Comparison of ENCODE assay signal across 9 mouse cellular contexts in genomic region chr19:45007021-45007420, GRCm38 (mm10). TPM values are rescaled to one million over a fixed set of nuclear protein-coding genes. Genes with fewer than 3 reads are reported as not detected.
A peak's percentile ranks its signal among the peaks of the same experiment; 100 is the strongest.
DNase-seq lines count a peak whose midpoint lies in the region; ATAC-seq and TF ChIP-seq lines count a peak whose summit lies in the region.
"Had no signal": no experiment of that assay in that cellular context is flagged by ENCODE, and none has a peak within 500 bp of the region (broad histone marks: within the 10 kb centered on the region; RNA-seq: fewer than 3 reads in every experiment).

No protein-coding gene starts in this region.

- H3K4me2 ChIP-seq in heart, embryonic 14.5 days (ENCODE audit: low read length), result peak overlapping the region; percentile 72
- H3K4me2 ChIP-seq in forebrain, embryonic 16.5 days (ENCODE audit: low read length), result peak overlapping the region; percentile 81

- no peak for TF ChIP-seq CTCF in MEL (IDR thresholded peaks at IDR 0.05 in 2 of 3, conservative IDR thresholded peaks at IDR 0.05 in 1 of 3; ENCODE audit: control insufficient read depth in 1 of 3, insufficient read depth in 1 of 3, low read depth in 2 of 3, low read length in 3 of 3, poor library complexity in 1 of 3, severe bottlenecking in 1 of 3)

- ATAC-seq in heart, embryonic 14.5 days (ENCODE audit: insufficient number of reproducible peaks, insufficient read depth, low FRiP score, low read depth), result no peak
- ATAC-seq in forebrain, embryonic 16.5 days, result no peak
- ATAC-seq in granulocyte monocyte progenitor cell, adult 5-6 weeks (replicated peaks; ENCODE audit: poor library complexity, severe bottlenecking), result no peak

- no peaks in the 10 kb centered on the region for H3K9me3 ChIP-seq in heart, embryonic 14.5 days (ENCODE audit: control insufficient read depth, low read length)
- no peaks in the 10 kb centered on the region for H3K9me3 ChIP-seq in MEL (replicated peaks; ENCODE audit: insufficient read depth, low read length)
- no peaks in the 10 kb centered on the region for H3K9me3 ChIP-seq in forebrain, embryonic 16.5 days (ENCODE audit: control insufficient read depth, low read length)
- H3K9me3 ChIP-seq in midbrain, embryonic 10.5 days (replicated peaks), result no peaks in the 10 kb centered on the region

- TF ChIP-seq RAD21 in MEL (IDR thresholded peaks at IDR 0.05; ENCODE audit: low read depth, low read length), result no peak

- no peak for TF ChIP-seq POLR2A in MEL (IDR thresholded peaks at IDR 0.05; ENCODE audit: control insufficient read depth in 1 of 2, insufficient read depth in 1 of 2, low read depth in 1 of 2, low read length in 2 of 2, poor library complexity in 1 of 2)

- 37% methylated on average over 17 of the region's 17 CpGs for WGBS in heart, embryonic 14.5 days
- WGBS in forebrain, embryonic 16.5 days, result 40% methylated on average over 17 of the region's 17 CpGs
- WGBS in midbrain, embryonic 10.5 days, result 50% methylated on average over 17 of the region's 17 CpGs

- peaks cover 61% of the 10 kb centered on the region for H3K36me3 ChIP-seq in heart, embryonic 14.5 days (ENCODE audit: control insufficient read depth, insufficient read depth, low read length)
- peaks cover 5 to 22% of the 10 kb centered on the region in 2 experiments for H3K36me3 ChIP-seq in MEL (ENCODE audit: control insufficient read depth in 1 of 2, insufficient read depth in 2 of 2, low read length in 2 of 2)
- H3K36me3 ChIP-seq in forebrain, embryonic 16.5 days (ENCODE audit: control insufficient read depth, insufficient read depth), result peaks cover 12% of the 10 kb centered on the region
- H3K36me3 ChIP-seq in midbrain, embryonic 10.5 days, result peaks cover 74% of the 10 kb centered on the region

- H3K79me2 ChIP-seq in MEL (ENCODE audit: control insufficient read depth, insufficient read depth, low read length, poor library complexity), result peaks cover 36% of the 10 kb centered on the region

- H3K27ac ChIP-seq in heart, embryonic 14.5 days (replicated peaks in 1 of 2; ENCODE audit: control insufficient read depth in 1 of 2, insufficient read depth in 1 of 2, low read depth in 2 of 2, low read length in 2 of 2), result peak overlapping the region; percentile 73 to 76; a peak in 3 of 4 replicates
- H3K27ac ChIP-seq in MEL (ENCODE audit: control insufficient read depth, low read depth, low read length), result peak overlapping the region; percentile 64
- H3K27ac ChIP-seq in forebrain, embryonic 16.5 days (ENCODE audit: low read length), result no peak overlapping the region; the same call in 1 of the 2 replicates
- H3K27ac ChIP-seq in midbrain, embryonic 10.5 days (replicated peaks), result peak overlapping the region; percentile 86

- TF ChIP-seq EP300 in MEL (IDR thresholded peaks at IDR 0.05; ENCODE audit: low read depth in 1 of 2, low read length in 2 of 2), result no peak

- no peak for DNase-seq in heart, postnatal 25 days (ENCODE audit: low spot score)
- DNase-seq in MEL (ENCODE audit: low read depth, low spot score), result no peak
- no peak for DNase-seq in midbrain, embryonic 10.5 days (ENCODE audit: low spot score)
- DNase-seq in right cerebral cortex, adult 18-20 months, result no peak
- DNase-seq in right cerebral cortex, postnatal 14 days, result no peak

- peak overlapping the region; percentile 95 to 100 for H3K4me3 ChIP-seq in heart, embryonic 14.5 days (ENCODE audit: control insufficient read depth in 1 of 2, insufficient read depth in 1 of 2, low read depth in 1 of 2, low read length in 2 of 2)
- H3K4me3 ChIP-seq in MEL (ENCODE audit: control insufficient read depth in 1 of 2, insufficient read depth in 1 of 2, low read depth in 2 of 2, low read length in 2 of 2), result peak overlapping the region; percentile 91 to 96
- peak overlapping the region; percentile 77 for H3K4me3 ChIP-seq in forebrain, embryonic 16.5 days (replicated peaks; ENCODE audit: low read length)
- H3K4me3 ChIP-seq in midbrain, embryonic 10.5 days, result peak overlapping the region; percentile 78

- intact Hi-C loops in heart, postnatal 25 days (cut with DNase I), result no loop called here

- peaks cover 10 to 19% of the 10 kb centered on the region in 2 experiments for H3K4me1 ChIP-seq in heart, embryonic 14.5 days (ENCODE audit: control insufficient read depth in 2 of 2, insufficient read depth in 2 of 2, low read length in 2 of 2)
- peaks cover 3 to 26% of the 10 kb centered on the region in 2 experiments for H3K4me1 ChIP-seq in MEL (ENCODE audit: control insufficient read depth in 1 of 2, insufficient read depth in 2 of 2, low read length in 2 of 2)
- peaks cover 24% of the 10 kb centered on the region for H3K4me1 ChIP-seq in forebrain, embryonic 16.5 days (replicated peaks; ENCODE audit: control insufficient read depth, insufficient read depth, low read length)
- H3K4me1 ChIP-seq in midbrain, embryonic 10.5 days, result peaks cover 35% of the 10 kb centered on the region

- no peaks in the 10 kb centered on the region for H3K27me3 ChIP-seq in heart, embryonic 14.5 days (ENCODE audit: control insufficient read depth, insufficient read depth, low read length)
- no peaks in the 10 kb centered on the region for H3K27me3 ChIP-seq in MEL (ENCODE audit: control insufficient read depth in 1 of 2, insufficient read depth in 2 of 2, low read length in 2 of 2)
- no peaks in the 10 kb centered on the region for H3K27me3 ChIP-seq in forebrain, embryonic 16.5 days (replicated peaks; ENCODE audit: control insufficient read depth, insufficient read depth, low read length)
- no peaks in the 10 kb centered on the region for H3K27me3 ChIP-seq in midbrain, embryonic 10.5 days (ENCODE audit: low read depth, poor library complexity, severe bottlenecking)

- peak overlapping the region; percentile 79 for H3K9ac ChIP-seq in heart, embryonic 14.5 days (ENCODE audit: low read length)
- peak overlapping the region; percentile 92 for H3K9ac ChIP-seq in MEL (ENCODE audit: control insufficient read depth, low read depth, low read length, poor library complexity, severe bottlenecking)
- H3K9ac ChIP-seq in forebrain, embryonic 16.5 days (replicated peaks; ENCODE audit: low read depth, low read length), result peak overlapping the region; percentile 63

RNA-seq across cellular contexts. Expression of gene Mrpl43, which starts 0.8 kb away (rescaled TPM):
- 62.0 and 65.5 TPM in 2 replicates for polyA plus RNA-seq in heart, embryonic 14.5 days (2014; fragmentation: Nextera tagmentation; extraction: Ambion mirVana)
- total RNA-seq in heart, postnatal 25 days (2021), result 10 to 100 TPM; 54.9 to 55.4 TPM
- 136 and 145 TPM in 2 replicates for total RNA-seq in MEL (2012; rRNA removed)
- polyA plus RNA-seq in MEL (2012; ENCODE audit: insufficient read depth in 1 of 2, insufficient read length in 2 of 2, low read depth in 1 of 2, low replicate concordance in 2 of 2, missing spikeins in 1 of 2), result 100 to 1,000 TPM in 1 of 2 experiments, not detected in 1; 136 TPM
- polyA plus RNA-seq in forebrain, embryonic 16.5 days (2015; fragmentation: Nextera tagmentation; extraction: Ambion mirVana), result 76.9 and 81.8 TPM in 2 replicates
- 71.6 and 72.9 TPM in 2 replicates for polyA plus RNA-seq in midbrain, embryonic 10.5 days (2016; fragmentation: Nextera tagmentation; extraction: Ambion mirVana)
- total RNA-seq in granulocyte monocyte progenitor cell, adult 5-6 weeks (2014; fragmentation: Nextera tagmentation), result 41.8 and 53.7 TPM in 2 replicates
- total RNA-seq in granulocyte monocyte progenitor cell, adult 5-6 weeks (2017), result 35.5 and 37.9 TPM in 2 replicates

RNA-seq across cellular contexts. Expression of gene Twnk, which starts 1.6 kb away (rescaled TPM):
- 14.2 and 14.6 TPM in 2 replicates for polyA plus RNA-seq in heart, embryonic 14.5 days (2014; fragmentation: Nextera tagmentation; extraction: Ambion mirVana)
- total RNA-seq in heart, postnatal 25 days (2021), result 10 to 100 TPM; 27.4 to 28.4 TPM
- total RNA-seq in MEL (2012; rRNA removed), result 35.9 and 37.5 TPM in 2 replicates
- polyA plus RNA-seq in MEL (2012; ENCODE audit: insufficient read depth in 1 of 2, insufficient read length in 2 of 2, low read depth in 1 of 2, low replicate concordance in 2 of 2, missing spikeins in 1 of 2), result 10 to 100 TPM in 1 of 2 experiments, not detected in 1; 55.6 TPM
- polyA plus RNA-seq in forebrain, embryonic 16.5 days (2015; fragmentation: Nextera tagmentation; extraction: Ambion mirVana), result 24.6 and 25.5 TPM in 2 replicates
- polyA plus RNA-seq in midbrain, embryonic 10.5 days (2016; fragmentation: Nextera tagmentation; extraction: Ambion mirVana), result 31.4 and 33.6 TPM in 2 replicates
- total RNA-seq in granulocyte monocyte progenitor cell, adult 5-6 weeks (2014; fragmentation: Nextera tagmentation), result 27.9 and 30.2 TPM in 2 replicates
- total RNA-seq in granulocyte monocyte progenitor cell, adult 5-6 weeks (2017), result 20.1 and 23.0 TPM in 2 replicates

RNA-seq across cellular contexts. Expression of gene Lzts2, which starts 7.2 kb away (rescaled TPM):
- polyA plus RNA-seq in heart, embryonic 14.5 days (2014; fragmentation: Nextera tagmentation; extraction: Ambion mirVana), result 39.5 and 42.2 TPM in 2 replicates
- total RNA-seq in heart, postnatal 25 days (2021), result 10 to 100 TPM; 52.0 to 69.7 TPM
- total RNA-seq in MEL (2012; rRNA removed), result 4.0 and 4.2 TPM in 2 replicates
- 10 to 100 TPM in 1 of 2 experiments, not detected in 1; 13.1 TPM for polyA plus RNA-seq in MEL (2012; ENCODE audit: insufficient read depth in 1 of 2, insufficient read length in 2 of 2, low read depth in 1 of 2, low replicate concordance in 2 of 2, missing spikeins in 1 of 2)
- polyA plus RNA-seq in forebrain, embryonic 16.5 days (2015; fragmentation: Nextera tagmentation; extraction: Ambion mirVana), result 18.2 and 19.5 TPM in 2 replicates
- polyA plus RNA-seq in midbrain, embryonic 10.5 days (2016; fragmentation: Nextera tagmentation; extraction: Ambion mirVana), result 55.1 and 58.4 TPM in 2 replicates
- total RNA-seq in granulocyte monocyte progenitor cell, adult 5-6 weeks (2014; fragmentation: Nextera tagmentation), result 4.9 and 7.9 TPM in 2 replicates
- 6.9 and 9.9 TPM in 2 replicates for total RNA-seq in granulocyte monocyte progenitor cell, adult 5-6 weeks (2017)

RNA-seq across cellular contexts. Expression of gene Sema4g, which starts 18.1 kb away (rescaled TPM):
- polyA plus RNA-seq in heart, embryonic 14.5 days (2014; fragmentation: Nextera tagmentation; extraction: Ambion mirVana), result 0.80 and 0.92 TPM in 2 replicates
- under 1 TPM; 0.26 to 0.39 TPM for total RNA-seq in heart, postnatal 25 days (2021)
- 0.10 and 0.15 TPM in 2 replicates for total RNA-seq in MEL (2012; rRNA removed)
- polyA plus RNA-seq in MEL (2012; ENCODE audit: insufficient read depth in 1 of 2, insufficient read length in 2 of 2, low read depth in 1 of 2, low replicate concordance in 2 of 2, missing spikeins in 1 of 2), result under 1 TPM in 1 of 2 experiments, not detected in 1; 0.47 TPM
- 12.3 and 15.8 TPM in 2 replicates for polyA plus RNA-seq in forebrain, embryonic 16.5 days (2015; fragmentation: Nextera tagmentation; extraction: Ambion mirVana)
- polyA plus RNA-seq in midbrain, embryonic 10.5 days (2016; fragmentation: Nextera tagmentation; extraction: Ambion mirVana), result 3.1 and 5.4 TPM in 2 replicates
- total RNA-seq in granulocyte monocyte progenitor cell, adult 5-6 weeks (2014; fragmentation: Nextera tagmentation), result 0.43 TPM in 1 of 2 replicates, not detected in the other
- not detected in 2 replicates for total RNA-seq in granulocyte monocyte progenitor cell, adult 5-6 weeks (2017)
- total RNA-seq: neutrophil, adult 5-6 weeks had no signal

RNA-seq across cellular contexts. Expression of gene Pdzd7, which starts 38.5 kb away (rescaled TPM):
- 0.11 and 0.19 TPM in 2 replicates for polyA plus RNA-seq in heart, embryonic 14.5 days (2014; fragmentation: Nextera tagmentation; extraction: Ambion mirVana)
- under 1 TPM in 1 of 2 experiments, not detected in 1; 0.16 TPM for total RNA-seq in heart, postnatal 25 days (2021)
- 0.08 and 0.10 TPM in 2 replicates for total RNA-seq in MEL (2012; rRNA removed)
- under 1 TPM in 1 of 2 experiments, not detected in 1; 0.56 TPM for polyA plus RNA-seq in MEL (2012; ENCODE audit: insufficient read depth in 1 of 2, insufficient read length in 2 of 2, low read depth in 1 of 2, low replicate concordance in 2 of 2, missing spikeins in 1 of 2)
- polyA plus RNA-seq in forebrain, embryonic 16.5 days (2015; fragmentation: Nextera tagmentation; extraction: Ambion mirVana), result 1.9 and 2.7 TPM in 2 replicates
- polyA plus RNA-seq in midbrain, embryonic 10.5 days (2016; fragmentation: Nextera tagmentation; extraction: Ambion mirVana), result 0.19 and 0.34 TPM in 2 replicates
- 0.24 TPM in 1 of 2 replicates, not detected in the other for total RNA-seq in granulocyte monocyte progenitor cell, adult 5-6 weeks (2014; fragmentation: Nextera tagmentation)
- not detected in 2 replicates for total RNA-seq in granulocyte monocyte progenitor cell, adult 5-6 weeks (2017)
- total RNA-seq: neutrophil, adult 5-6 weeks had no signal
